Mouse (Mus musculus) kidney, embryonic 15.5 days (tissue): ENCODE results near the gene Vac14. TPM values are rescaled to one million over a fixed set of nuclear protein-coding genes. Genes with fewer than 3 reads are reported as not detected.
A peak's percentile ranks its signal among the peaks of the same experiment; 100 is the strongest.
"Not testable (repeated sequence)": the region's sequence is repeated elsewhere in the genome, so short reads cannot be mapped to it uniquely, and the experiment has no call there.

Source experiments
- ATAC-seq: fragments of 200-750 bp; cut with Nextera tagmentation; replicated peaks from 2 replicates; pipeline ENCODE4 v1.8.0; 2017; ENCODE audit warnings: moderate TSS enrichment; ENCODE audit not compliant: low FRiP score
- H3K27ac ChIP-seq: fragments of 300-500 bp; sonication (generic); 2 replicates; pipeline ENCODE4 v1.5.1; 2015; ENCODE audit warnings: mild to moderate bottlenecking, inconsistent platforms
- H3K27me3 ChIP-seq: fragments of 300-500 bp; sonication (generic); 2 replicates; pipeline ENCODE4 v1.6.1; 2015; ENCODE audit warnings: inconsistent platforms
- H3K36me3 ChIP-seq: fragments of 300-500 bp; sonication (generic); 2 replicates; pipeline ENCODE4 v1.6.1; 2015; ENCODE audit warnings: inconsistent platforms
- H3K4me1 ChIP-seq: fragments of 300-500 bp; sonication (generic); 2 replicates; pipeline ENCODE4 v1.6.1; 2015; ENCODE audit warnings: inconsistent platforms
- H3K4me2 ChIP-seq: fragments of 300-500 bp; sonication (generic); 2 replicates; pipeline ENCODE4 v1.6.1; 2015; ENCODE audit warnings: moderate library complexity, mild to moderate bottlenecking, inconsistent platforms
- H3K4me3 ChIP-seq: fragments of 300-500 bp; sonication (generic); replicated peaks from 2 replicates; pipeline ENCODE4 v1.5.1; 2015; ENCODE audit warnings: mild to moderate bottlenecking, inconsistent platforms
- H3K9ac ChIP-seq: fragments of 300-500 bp; sonication (generic); 2 replicates; pipeline ENCODE4 v1.6.1; 2015; ENCODE audit warnings: mild to moderate bottlenecking, inconsistent platforms
- H3K9me3 ChIP-seq: fragments of 300-500 bp; sonication (generic); replicated peaks from 2 replicates; pipeline ENCODE4 v1.6.1; 2016; ENCODE audit warnings: inconsistent platforms
- WGBS: fragments of 180-500 bp; shearing (Covaris S2); methylation state at CpG from one replicate; pipeline ENCODE4 v1.1.7; 2015; ENCODE audit warnings: mixed read lengths; 5-methylcytosine and 5-hydroxymethylcytosine counted together
- polyA plus RNA-seq: library from polyadenylated mRNA; unstranded; fragments of >200 nt; fragmentation: Nextera tagmentation; extraction: Ambion mirVana; gene quantifications from 2 replicates; pipeline ENCODE4 v1.2.1, GENCODE M21; 2015

The Vac14 gene
- polyA plus RNA-seq, 1 experiment from 2014 or later: 23.3 TPM

DNA sequence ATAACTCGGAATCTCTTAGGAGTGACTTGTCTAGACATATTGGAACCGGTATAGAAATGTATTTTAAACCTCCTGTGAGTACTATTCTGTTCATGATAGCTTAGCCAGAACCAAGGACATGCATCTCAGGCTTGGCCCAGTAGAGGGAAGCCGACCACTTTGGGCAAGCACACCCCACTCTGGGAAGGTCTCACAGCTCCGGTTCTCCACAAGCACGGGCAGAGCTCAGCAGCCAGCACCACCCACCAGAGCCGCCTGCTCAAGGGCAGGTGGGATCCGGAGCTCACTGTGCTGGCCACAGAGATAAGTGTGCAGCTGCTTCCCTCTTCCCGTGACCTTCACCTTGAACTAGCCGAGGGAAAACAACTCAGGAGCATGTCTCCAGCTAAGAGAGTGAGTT lies 32.5 kb downstream of the Vac14 start:
- Histone ChIP-seq H3K4me1 (peaks cover 9% of the 10 kb centered on the region), H3K9me3 (no peaks in the 10 kb centered on the region), H3K4me2 (no peak overlapping the region), H3K4me3 (no peak overlapping the region), H3K27ac (no peak overlapping the region), H3K9ac (no peak overlapping the region), H3K36me3 (peaks cover 26% of the 10 kb centered on the region), H3K27me3 (no peaks in the 10 kb centered on the region)
- WGBS: 89% methylated on average over 9 of the region's 9 CpGs
- ATAC-seq: no peak

- no peak for ATAC-seq
- H3K9me3 ChIP-seq: no peaks in the 10 kb centered on the region
- H3K4me2 ChIP-seq: no peak overlapping the region
- H3K9ac ChIP-seq: no peak overlapping the region
- 82% methylated on average over 4 of the region's 4 CpGs for WGBS
- H3K36me3 ChIP-seq: peaks cover 31% of the 10 kb centered on the region
- H3K4me1 ChIP-seq: peaks cover 12% of the 10 kb centered on the region
- H3K27me3 ChIP-seq: no peaks in the 10 kb centered on the region
- no peak overlapping the region for H3K4me3 ChIP-seq
- H3K27ac ChIP-seq: no peak overlapping the region
Observed at GRCm38 (mm10) chr8:110651847-110652246, 33.5 kb downstream of the Vac14 start.

- Histone ChIP-seq H3K9me3 (no peaks in the 10 kb centered on the region), H3K27me3 (no peaks in the 10 kb centered on the region), H3K4me1 (peaks cover 12% of the 10 kb centered on the region), H3K4me3 (no peak overlapping the region), H3K9ac (no peak overlapping the region), H3K4me2 (no peak overlapping the region), H3K27ac (peak overlapping the region; percentile 58), H3K36me3 (peaks cover 44% of the 10 kb centered on the region)
- no peak for ATAC-seq
- 73% methylated on average over 9 of the region's 9 CpGs for WGBS
Observed at GRCm38 (mm10) chr8:110654075-110655060, 36.0 kb downstream of the Vac14 start.

- no peaks in the 10 kb centered on the region for H3K27me3 ChIP-seq
- no peak overlapping the region for H3K4me3 ChIP-seq
- 74% methylated on average over 1 of the region's 1 CpGs for WGBS
- peaks cover 17% of the 10 kb centered on the region for H3K4me1 ChIP-seq
- no peaks in the 10 kb centered on the region for H3K9me3 ChIP-seq
- no peak overlapping the region for H3K27ac ChIP-seq
- no peak overlapping the region for H3K4me2 ChIP-seq
- H3K36me3 ChIP-seq: peaks cover 43% of the 10 kb centered on the region
- ATAC-seq: no peak
- no peak overlapping the region for H3K9ac ChIP-seq
Observed at GRCm38 (mm10) chr8:110655827-110656226, 37.4 kb downstream of the Vac14 start.

DNA sequence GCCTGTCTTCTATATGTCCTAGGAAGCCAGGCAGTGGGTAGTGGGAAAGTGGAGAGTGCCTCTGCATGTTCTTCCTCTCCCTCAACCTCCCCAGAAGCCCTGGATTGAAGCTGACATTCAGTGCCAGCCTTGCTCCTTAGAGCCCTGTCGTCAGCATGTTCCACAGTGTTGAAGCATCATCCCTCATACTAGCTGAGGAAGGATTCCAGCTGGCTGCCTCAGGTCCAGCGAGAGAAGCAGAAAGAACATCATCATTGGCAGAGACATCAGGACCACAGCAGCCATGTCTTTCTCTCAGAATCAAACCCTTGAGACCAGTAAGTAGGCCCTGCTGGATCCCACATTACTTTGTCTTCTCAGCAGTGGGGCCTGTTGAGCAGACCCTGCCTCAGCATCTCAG lies 39.3 kb downstream of the Vac14 start:
- Histone ChIP-seq H3K4me2 (no peak overlapping the region), H3K4me3 (no peak overlapping the region), H3K27me3 (no peaks in the 10 kb centered on the region), H3K36me3 (peaks cover 41% of the 10 kb centered on the region), H3K9ac (no peak overlapping the region), H3K27ac (no peak overlapping the region), H3K9me3 (no peaks in the 10 kb centered on the region), H3K4me1 (peaks cover 17% of the 10 kb centered on the region)
- 88% methylated on average over 2 of the region's 2 CpGs for WGBS
- ATAC-seq: no peak

GRCm38 (mm10) chr8:110660121-110660520 lies 41.7 kb downstream of the Vac14 start:
- H3K4me3 ChIP-seq: no peak overlapping the region
- no peak for ATAC-seq
- H3K27me3 ChIP-seq: no peaks in the 10 kb centered on the region
- no peak overlapping the region for H3K9ac ChIP-seq
- no peaks in the 10 kb centered on the region for H3K9me3 ChIP-seq
- H3K27ac ChIP-seq: no peak overlapping the region
- H3K4me2 ChIP-seq: no peak overlapping the region
- peaks cover 41% of the 10 kb centered on the region for H3K36me3 ChIP-seq
- peaks cover 22% of the 10 kb centered on the region for H3K4me1 ChIP-seq

DNA sequence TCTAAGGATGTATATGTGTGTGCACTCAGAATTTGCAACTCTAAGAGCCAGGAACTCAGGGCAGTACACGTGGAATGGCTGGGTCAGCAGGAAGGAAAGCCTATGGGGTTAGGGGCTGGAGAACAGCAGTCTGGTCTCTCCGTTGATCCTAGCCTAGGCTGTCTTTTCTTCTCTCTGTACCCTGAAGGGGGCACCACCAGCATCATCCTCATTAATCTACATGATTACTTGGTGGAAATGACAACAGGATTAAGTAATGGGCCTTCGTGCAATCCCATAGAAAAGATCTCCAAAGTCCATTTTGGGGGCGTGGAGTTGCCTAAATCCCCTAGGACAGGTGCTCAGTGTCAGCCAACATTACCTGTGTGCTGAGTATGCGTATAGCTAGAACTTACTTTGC lies 44.2 kb downstream of the Vac14 start:
- Histone ChIP-seq H3K27ac (no peak overlapping the region), H3K9ac (no peak overlapping the region), H3K4me1 (peaks cover 19% of the 10 kb centered on the region), H3K9me3 (no peaks in the 10 kb centered on the region), H3K4me2 (no peak overlapping the region), H3K36me3 (peaks cover 28% of the 10 kb centered on the region), H3K4me3 (no peak overlapping the region), H3K27me3 (no peaks in the 10 kb centered on the region)
- 82% methylated on average over 5 of the region's 5 CpGs for WGBS
- no peak for ATAC-seq

GRCm38 (mm10) chr8:110663015-110663742 lies 44.8 kb downstream of the Vac14 start:
- Histone ChIP-seq H3K4me3 (no peak overlapping the region), H3K9ac (no peak overlapping the region), H3K4me2 (no peak overlapping the region), H3K27me3 (no peaks in the 10 kb centered on the region), H3K9me3 (no peaks in the 10 kb centered on the region), H3K36me3 (peaks cover 22% of the 10 kb centered on the region), H3K27ac (no peak overlapping the region), H3K4me1 (peaks cover 19% of the 10 kb centered on the region)
- ATAC-seq: no peak
- 84% methylated on average over 6 of the region's 6 CpGs for whole genome bisulfite sequencing

DNA sequence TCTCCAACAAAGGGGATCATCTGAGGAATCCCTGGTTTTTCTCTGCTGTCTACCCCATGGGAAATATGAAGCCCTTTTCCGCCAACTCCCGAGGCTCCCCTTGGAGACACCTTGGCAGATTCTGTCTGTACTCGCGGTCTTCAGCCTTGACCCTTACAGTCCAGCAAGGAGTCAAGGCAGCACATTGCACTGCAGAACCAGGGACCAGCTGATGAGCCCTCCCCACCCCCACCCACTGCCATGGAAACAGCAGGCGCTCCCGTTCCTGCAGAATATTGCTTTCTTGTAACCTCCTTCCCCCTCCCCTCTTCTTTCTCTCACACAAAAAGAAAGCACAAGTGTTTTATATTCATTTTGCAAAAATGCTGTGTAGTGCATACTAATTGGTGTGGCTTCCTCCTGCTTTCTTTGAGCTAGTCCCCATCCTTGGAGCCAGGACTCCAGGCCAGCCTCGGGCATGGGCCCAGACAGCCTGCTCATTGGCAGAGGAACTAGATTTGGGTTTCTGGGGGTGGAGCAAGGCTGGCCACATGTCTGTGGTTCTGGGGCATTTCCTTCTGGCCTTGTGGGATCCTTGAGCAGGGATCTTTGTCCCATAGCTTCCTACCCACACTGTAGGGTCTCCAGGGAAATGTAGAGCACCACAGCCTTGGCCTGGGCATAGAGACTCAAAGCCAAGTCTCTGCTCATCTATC lies 46.0 kb downstream of the Vac14 start:
- Histone ChIP-seq H3K4me1 (peaks cover 19% of the 10 kb centered on the region), H3K27ac (peak overlapping the region; percentile 54), H3K9me3 (no peaks in the 10 kb centered on the region), H3K27me3 (no peaks in the 10 kb centered on the region), H3K36me3 (peaks cover 15% of the 10 kb centered on the region), H3K9ac (no peak overlapping the region), H3K4me2 (no peak overlapping the region), H3K4me3 (no peak overlapping the region)
- ATAC-seq: no peak
- 68% methylated on average over 7 of the region's 7 CpGs for WGBS

GRCm38 (mm10) chr8:110665000-110665399 lies 46.6 kb downstream of the Vac14 start:
- Histone ChIP-seq H3K36me3 (peaks cover 12% of the 10 kb centered on the region; the same call in 1 of the 2 replicates), H3K9ac (no peak overlapping the region), H3K4me3 (no peak overlapping the region), H3K9me3 (no peaks in the 10 kb centered on the region), H3K27me3 (no peaks in the 10 kb centered on the region), H3K4me2 (no peak overlapping the region), H3K27ac (peak overlapping the region; percentile 54), H3K4me1 (peaks cover 16% of the 10 kb centered on the region)
- WGBS: 75% methylated on average over 3 of the region's 3 CpGs
- peak; percentile 52 for ATAC-seq

GRCm38 (mm10) chr8:110667590-110668177 lies 49.3 kb downstream of the Vac14 start:
- peaks cover 25% of the 10 kb centered on the region for H3K4me1 ChIP-seq
- not testable (repeated sequence) for H3K9me3 ChIP-seq, H3K36me3 ChIP-seq, ATAC-seq, H3K27me3 ChIP-seq, H3K4me3 ChIP-seq, H3K27ac ChIP-seq, H3K9ac ChIP-seq, H3K4me2 ChIP-seq
- 87% methylated on average over 8 of the region's 8 CpGs for WGBS
